Mouse (Mus musculus) C2C12 (cell line): ENCODE measurements around the gene Tbc1d2.
"Not testable (repeated sequence)": the region's sequence is repeated elsewhere in the genome, so short reads cannot be mapped to it uniquely, and the experiment has no call there.

ENCODE experiments used
- CEBPB ChIP-seq: IDR thresholded peaks from one replicate; pipeline ENCODE4 v1.6.1; 2011; ENCODE audit warnings: low read depth, mild to moderate bottlenecking, control low read depth, moderate library complexity
- CTCF ChIP-seq: IDR thresholded peaks from one replicate; pipeline ENCODE4 v1.5.1; 2011; ENCODE audit not compliant: control insufficient read depth, insufficient read depth, insufficient read length
- FOSL1 ChIP-seq: IDR thresholded peaks from one replicate; pipeline ENCODE4 v1.8.0; 2011; ENCODE audit warnings: mild to moderate bottlenecking, low read length; ENCODE audit not compliant: poor library complexity, insufficient read depth, severe bottlenecking
- MAX ChIP-seq: IDR thresholded peaks from one replicate; pipeline ENCODE4 v1.6.1; 2011; ENCODE audit warnings: mild to moderate bottlenecking, control low read depth
- MYOD1 ChIP-seq: IDR thresholded peaks from one replicate; pipeline ENCODE4 v1.6.1; 2011; ENCODE audit warnings: low read depth; ENCODE audit not compliant: control insufficient read depth, insufficient read length
- MYOG ChIP-seq: IDR thresholded peaks from one replicate; pipeline ENCODE4 v1.6.1; 2011; ENCODE audit not compliant: control insufficient read depth, insufficient read length; ENCODE audit errors: extremely low read depth
- USF1 ChIP-seq: IDR thresholded peaks from one replicate; pipeline ENCODE4 v1.6.1; 2011; ENCODE audit warnings: low read depth, mild to moderate bottlenecking, control low read depth, moderate library complexity

GRCm38 (mm10) chr4:46584084-46584483, 65.9 kb downstream of the Tbc1d2 start:
- TF ChIP-seq MAX, CTCF, USF1, MYOD1, CEBPB, MYOG, FOSL1: not testable (repeated sequence)
